Mouse (Mus musculus) urinary bladder, adult 18-20 months (tissue): ENCODE data around the gene Samd4.

ENCODE experiments used
- DNase-seq, 2 experiments: peaks; one replicate each; pipeline ENCODE4 v3.0.0; 2022; ENCODE audit warnings: low spot score in 2 of 2, mixed read lengths in 2 of 2

The Samd4 gene

DNA sequence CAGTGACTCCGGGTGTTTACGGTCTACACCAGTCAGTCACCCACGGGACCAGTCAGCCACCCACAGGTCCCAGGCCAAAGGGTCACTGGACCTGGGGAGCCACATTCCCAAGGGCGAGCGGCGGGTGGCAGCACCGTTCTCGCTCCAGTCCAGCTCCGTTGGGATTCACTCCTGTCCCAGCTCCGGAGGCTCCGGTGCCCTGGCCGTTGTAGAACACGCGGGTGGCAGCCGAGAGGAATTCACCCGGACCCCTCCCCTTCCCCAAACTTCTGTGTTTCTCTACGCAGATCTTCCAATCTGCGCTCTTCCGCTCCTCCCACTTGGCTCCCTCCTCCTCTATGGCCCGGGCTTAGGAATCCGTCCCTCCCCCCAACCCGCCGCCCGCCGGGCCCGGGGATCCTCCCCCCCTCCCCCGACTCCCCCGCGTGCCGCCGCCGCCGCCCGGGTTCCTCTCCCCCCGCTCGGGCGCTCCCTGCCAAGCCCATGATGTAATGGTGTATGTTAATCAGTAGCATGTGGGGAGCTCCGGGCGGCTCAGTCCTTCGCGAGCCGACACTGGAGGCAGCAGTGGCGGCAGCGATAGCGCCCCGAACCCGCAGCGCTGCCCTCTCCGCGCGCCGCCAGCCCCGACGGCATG lies at the start of gene Samd4:
TSS of gene Samd4 (plus strand) at position 424 of the 637 bp plus-strand sequence.
- peak; percentile 68 to 75 for DNase-seq

DNA sequence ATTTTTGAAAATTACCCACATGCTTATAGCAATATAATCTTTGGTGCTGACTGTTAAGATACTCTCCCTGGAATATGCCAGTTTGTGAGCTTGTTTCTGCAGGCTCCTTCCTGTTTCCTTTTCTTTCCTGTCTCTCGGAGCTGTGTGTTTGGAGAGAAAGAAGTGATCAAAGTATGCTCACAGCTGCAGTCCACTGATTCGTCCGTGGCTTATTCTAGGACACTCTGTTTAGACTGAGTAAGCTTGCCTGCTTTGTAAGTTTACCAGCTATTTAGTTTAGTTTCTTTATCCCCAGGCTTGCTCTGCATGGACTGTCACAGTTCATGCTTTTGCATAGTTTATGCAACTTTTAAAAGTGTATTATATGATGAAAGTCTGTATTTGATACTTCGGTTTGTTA lies 43.3 kb upstream of the Samd4 start:
- DNase-seq: no peak

DNA sequence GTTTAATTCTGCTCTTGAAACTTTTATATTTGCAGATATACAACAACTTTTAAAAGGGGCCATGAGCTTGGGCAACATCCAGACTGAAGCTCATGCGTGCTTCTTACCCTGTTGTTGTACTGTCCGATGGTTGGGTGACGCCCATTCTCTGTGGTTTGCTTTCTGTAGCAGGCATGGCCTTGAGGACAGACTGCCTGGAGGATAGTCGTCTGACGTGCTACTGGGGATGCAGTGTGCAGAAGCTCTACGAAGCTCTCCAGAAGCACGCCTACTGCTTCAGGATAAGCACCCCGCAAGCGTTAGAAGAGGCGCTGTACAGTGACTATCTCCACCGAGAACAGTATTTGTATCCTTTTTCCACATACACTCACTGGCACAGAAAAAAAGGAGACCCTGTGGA lies 36.9 kb upstream of the Samd4 start:
- DNase-seq: no peak

DNA sequence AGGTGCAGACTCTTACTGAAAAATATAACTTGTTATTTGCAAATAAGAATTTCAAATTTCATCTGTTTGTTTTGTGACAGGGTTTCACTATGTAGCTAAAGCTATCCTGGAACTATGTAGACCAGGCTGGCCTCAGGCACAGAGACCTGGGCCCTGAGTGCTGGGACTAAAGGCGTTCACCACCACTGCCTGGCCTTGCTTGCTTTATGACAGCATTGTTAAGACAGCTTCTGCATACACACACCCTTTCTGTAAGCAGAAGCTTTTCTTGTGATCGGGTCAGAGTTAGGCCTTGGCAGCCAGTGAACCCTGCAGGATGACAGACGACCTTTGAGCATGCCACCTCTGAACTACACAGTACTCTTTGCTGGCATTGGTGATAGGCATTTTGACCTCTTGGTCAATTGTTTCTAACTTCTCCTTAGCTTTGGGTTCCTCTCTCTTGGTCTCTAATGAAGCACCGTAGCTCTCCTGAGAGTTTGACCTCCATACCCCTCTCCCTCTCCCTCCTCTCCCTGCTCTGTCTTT lies 34.5 kb upstream of the Samd4 start:
- DNase-seq: no peak

DNA sequence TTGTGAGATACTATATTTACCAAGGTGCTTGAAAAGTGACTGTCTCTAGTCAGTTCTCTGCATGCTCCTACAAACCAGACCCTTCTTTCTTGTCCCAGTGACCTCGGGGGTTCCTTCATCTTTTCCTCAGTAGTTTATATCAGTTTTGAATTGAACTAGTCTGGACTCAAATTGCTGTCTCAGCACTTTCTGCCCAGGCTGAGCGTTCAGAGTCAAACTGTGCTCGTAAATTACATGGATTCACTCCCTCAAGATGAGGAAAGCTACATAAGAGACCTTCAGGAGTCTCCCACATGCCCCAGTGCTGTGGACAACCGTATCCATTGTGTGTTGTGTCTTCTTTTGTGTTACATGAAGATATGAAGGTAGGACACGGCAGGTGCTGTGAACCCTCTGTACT lies 33.9 kb upstream of the Samd4 start:
- no peak for DNase-seq

DNA sequence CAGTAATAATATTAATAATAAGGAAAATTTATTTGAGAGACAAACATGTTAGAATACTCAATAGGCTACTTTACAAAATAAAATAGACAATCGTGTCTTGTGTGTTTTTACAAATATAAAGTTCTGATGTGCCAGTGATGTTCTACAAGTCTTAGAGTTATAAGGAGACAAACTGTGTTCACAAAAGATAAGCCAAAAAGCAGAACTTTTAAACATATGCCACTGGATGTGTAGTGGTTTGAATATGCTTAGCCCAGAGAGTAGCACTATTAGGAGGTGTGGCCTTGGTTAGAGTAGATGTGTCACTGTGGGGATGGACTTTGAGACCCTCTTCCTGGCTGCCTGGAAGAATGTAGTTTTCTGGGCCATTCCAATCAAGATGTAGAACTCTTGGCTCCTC lies 32.9 kb upstream of the Samd4 start:
- DNase-seq: no peak

DNA sequence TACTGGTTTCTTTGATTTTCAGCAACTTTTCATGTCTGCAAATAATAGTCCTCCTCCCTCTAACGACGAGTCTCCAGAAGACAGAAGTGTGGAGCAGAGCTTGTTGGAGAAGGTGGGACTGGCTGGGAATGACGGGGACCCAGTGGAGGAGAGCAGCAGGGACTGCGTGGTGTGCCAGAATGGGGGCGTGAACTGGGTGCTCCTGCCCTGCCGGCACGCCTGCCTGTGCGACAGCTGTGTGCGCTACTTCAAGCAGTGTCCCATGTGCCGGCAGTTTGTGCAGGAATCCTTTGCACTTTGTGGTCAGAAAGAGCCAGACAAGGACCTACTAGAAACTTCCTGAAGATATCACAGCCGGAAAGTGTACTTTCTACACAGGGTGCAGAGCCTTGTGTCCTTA lies 29.0 kb upstream of the Samd4 start:
- no peak for DNase-seq

DNA sequence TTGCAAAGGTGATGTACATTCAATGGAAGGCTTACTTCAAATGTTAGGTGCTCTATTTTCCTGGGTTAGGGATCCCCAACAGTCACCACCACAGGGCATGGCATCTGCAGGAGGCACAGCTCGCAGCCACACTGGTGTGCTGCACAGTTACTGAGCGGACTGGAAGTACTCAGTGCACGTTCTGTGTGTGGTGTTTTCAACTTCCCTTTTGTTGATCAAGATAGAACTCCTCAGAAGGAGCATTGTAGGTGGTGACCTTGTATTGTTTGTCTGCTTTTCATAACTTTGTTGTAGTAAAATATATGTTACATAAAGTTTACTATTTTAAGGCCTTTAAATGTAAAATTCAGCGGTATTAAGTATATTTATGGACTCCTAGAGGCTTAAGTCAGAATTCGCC lies 19.7 kb upstream of the Samd4 start:
- no peak for DNase-seq

DNA sequence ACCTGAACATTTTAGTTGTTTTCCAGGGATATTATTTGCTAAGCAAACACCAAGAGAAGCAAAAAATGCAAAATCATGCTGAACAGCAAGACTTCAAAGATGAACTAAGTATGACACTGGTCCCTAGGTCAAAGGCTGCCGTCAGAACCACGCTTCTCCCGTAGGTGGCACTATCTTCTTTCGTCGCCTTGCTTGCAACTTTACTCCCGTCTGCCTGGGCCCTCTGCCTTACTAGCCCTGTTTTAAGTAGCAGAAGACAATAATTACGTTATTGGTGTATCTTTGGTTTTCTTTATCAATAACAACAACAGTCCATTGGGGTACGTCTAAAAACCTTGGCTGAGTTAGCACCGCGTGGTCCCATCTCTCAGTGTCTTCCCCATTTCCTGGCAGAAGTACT lies 1.7 kb upstream of the Samd4 start:
- DNase-seq: peak; percentile 41 to 42

DNA sequence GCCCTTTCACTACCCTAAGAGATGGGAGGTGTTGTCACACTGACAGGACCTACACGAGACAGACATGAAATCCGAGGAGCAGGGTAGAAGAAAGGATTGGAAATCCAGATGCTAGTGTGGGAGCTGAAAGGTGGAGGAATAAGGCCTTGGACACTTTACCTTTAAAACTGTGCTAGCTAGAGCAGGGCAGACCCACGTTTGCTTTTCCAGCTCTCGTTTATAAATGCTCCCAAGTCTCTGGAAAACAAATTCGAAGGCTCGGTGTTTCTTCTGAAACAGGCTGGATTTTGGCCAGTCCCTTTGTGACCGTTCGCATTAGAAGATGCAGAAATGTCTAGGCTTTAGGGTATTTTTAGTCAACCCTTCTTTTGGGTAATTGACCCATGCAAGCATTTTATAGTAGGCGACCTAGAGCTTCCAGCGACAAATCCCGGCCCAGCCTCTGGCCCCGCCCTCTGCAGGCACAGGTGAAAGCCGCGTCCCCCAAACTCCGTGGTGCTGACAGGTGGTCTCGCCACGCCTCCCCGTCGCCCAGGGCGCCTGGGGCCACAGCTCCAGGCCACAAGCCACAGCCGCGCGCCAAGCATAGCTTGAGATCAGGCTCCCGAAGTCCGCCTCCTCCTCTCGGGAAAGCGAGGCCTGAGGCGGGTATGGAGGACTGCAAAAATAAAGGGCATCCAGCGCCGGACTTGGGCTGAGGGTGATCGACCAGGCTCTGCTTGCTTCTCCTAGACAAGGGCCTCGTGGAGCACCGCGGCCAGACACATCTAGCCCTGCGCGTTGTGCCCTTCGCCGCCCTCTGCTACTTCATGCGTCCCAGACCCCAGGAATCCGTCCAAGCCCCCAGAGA lies 848 bp upstream of the Samd4 start:
- DNase-seq: no peak

DNA sequence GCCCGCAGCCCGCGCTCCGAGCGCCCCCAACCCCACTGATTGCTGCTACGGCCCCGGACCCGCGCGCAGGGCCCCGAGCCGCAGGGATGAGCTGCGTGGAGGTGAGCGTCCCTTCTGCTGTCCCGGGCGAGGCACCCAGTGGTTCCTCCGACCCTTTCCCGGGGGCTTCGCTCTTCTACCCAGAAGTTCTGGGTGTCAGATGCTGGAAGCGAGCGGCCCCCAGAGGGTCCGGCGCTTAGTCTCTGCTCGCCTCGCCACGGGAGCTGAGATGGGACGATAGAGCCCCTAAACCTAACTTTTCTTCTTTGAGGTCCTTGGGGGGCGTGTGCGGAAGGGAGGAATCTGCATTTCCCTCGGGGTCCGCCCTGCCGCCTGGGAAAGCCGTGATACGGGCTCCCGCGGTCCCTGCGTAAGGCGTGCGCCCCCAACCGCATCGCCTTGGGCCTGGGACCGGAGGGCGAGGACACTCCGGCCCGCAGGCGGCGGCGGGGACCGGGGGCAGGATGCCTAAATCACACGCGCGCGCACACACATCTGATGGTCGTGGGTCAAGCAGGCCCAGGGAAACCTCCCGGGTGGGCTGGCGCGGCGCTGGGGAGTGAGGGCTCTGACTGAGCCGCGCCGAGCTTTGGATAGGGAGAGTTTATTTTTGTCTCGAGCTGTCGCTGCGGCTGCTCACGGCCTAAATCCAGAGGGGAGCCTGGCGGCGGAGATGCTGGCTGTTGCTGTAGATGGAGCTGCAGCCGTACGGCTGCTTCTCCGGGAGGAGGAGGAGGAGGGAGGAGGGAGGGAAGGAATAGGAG lies 615 bp downstream of the Samd4 start:
- DNase-seq: peak; percentile 47 to 58

DNA sequence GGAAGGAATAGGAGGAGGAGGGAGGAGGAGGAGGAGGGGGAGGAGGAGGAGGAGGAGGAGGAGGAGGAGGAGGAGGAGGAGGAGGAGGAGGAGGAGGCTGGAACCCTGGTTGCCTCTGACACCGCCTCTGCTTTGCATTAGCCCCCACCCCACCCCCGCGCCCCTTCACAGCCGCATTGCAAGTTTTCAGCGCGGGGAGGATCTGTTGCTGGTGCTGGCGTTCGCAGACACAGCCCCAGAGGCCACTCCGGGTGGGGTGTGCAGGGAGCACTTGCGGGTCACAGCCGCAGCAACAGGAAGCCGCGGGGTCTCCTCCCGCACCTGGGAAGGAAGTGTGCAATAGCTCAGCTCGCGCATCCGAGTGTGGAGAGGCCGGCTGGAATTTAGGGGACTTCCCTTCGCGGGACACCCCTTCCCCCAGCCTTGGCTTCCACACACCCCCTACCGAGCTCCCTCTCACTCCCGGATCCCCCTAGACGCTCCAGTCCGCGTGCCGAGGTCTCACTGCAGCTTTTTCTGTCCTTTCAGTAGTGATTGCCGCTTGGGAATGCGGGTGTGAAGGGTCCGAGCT lies 1.3 kb downstream of the Samd4 start:
- DNase-seq: peak; percentile 22 to 53

DNA sequence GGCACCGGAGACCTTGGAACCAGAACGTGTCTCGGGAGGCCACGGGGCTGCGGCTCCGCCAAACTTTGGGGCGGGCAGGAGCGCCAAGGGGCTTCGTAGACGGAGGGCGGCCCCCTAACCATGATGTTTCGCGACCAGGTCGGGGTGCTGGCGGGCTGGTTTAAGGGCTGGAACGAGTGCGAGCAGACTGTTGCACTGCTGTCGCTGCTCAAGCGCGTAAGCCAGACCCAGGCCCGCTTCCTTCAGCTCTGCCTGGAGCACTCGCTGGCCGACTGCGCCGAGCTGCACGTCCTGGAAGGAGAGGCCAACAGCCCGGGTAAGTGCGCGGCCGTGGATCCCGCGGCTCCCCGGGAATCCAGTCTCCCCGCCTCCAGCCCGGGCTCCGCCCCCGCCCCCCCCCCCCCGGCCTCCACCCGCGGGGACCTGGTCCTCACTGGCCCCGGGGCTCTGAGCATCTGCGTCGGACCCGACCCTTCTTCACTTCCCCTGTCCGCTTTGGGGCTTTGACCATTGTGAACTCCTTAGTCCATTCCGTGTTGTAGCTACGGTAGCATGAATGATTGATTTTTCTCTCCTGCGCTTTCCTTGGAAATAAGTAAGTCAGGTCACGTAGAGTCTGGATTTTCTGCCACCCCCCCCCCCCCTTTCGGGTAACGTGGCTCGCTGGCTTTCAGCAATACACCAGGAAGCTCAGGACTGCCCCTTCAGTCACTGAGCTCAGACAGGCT lies 2.2 kb downstream of the Samd4 start:
- peak; percentile 39 to 55 for DNase-seq

DNA sequence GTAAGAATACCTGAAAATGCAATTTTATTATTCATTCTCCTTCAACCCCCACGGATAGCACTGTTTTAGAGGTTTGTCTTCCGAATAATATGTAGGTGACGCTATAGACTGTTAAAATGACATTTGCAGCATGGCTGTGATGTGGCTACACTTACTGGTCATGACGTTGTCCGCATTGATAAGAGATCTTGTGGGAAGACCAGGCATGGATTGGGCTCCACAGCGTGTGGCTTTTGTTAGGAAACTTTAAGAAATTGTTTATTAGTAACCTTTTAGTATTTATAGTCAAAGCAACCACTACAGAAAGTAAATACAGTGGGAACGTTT lies 2.7 kb downstream of the Samd4 start:
- DNase-seq: peak in 1 of 2 experiments; percentile 6

DNA sequence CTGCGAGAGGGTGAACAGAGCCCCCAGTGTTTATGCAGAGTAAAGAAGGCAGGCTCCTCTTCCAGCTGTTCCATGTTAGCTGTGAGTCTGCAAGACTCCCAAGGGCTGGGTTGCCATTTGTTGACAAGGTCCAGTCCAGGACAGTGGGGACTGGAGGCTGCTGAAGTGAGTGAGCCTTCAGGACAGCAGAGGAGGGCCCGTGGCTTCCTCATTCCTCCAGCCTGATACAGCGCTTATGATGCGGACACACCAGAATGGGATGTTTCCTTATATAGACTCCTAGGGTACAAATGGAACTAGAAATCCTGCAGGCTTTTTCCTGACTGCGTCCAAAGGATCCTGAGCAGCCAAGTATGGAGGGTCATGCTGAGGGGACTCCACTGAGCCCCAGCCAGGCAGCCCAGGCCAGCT lies 3.2 kb downstream of the Samd4 start:
- peak; percentile 16 to 31 for DNase-seq

DNA sequence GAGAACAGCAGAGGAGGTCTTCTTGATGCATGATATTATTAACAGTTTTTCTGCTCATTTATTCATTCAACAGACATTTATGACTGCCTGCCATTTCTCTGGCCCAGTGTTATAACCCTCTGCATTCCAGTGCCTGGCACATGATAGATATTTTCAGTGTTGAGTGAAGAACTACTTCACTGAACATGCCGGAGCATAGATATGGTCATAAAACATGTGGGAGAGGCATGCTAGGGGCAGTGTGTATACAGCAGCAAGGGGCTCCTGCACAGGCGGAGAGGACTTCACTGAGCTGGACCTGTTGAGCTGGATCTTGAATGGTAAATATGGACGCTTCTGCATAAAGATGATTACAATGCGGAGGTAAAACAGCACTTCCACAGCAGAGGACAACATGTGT lies 6.4 kb downstream of the Samd4 start:
- no peak for DNase-seq

DNA sequence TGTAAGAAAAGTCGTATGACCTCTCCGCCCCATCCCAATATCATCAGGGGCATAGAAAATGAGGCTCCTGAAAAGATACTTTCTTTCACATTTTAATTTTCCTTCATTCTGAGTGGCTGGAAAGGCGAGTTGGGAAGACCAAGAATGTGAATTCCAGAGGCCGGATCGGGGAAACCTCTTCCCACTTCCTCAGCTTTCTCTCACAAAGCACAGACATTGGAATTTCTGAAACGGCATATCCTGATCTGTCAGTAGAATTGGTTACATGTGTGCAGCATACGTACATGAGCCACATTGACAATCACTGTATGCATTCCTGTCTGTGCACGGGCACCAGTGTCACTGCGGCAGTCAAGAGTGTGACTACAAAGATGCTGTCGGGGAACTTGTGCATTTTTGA lies 11.3 kb downstream of the Samd4 start:
- DNase-seq: no peak

DNA sequence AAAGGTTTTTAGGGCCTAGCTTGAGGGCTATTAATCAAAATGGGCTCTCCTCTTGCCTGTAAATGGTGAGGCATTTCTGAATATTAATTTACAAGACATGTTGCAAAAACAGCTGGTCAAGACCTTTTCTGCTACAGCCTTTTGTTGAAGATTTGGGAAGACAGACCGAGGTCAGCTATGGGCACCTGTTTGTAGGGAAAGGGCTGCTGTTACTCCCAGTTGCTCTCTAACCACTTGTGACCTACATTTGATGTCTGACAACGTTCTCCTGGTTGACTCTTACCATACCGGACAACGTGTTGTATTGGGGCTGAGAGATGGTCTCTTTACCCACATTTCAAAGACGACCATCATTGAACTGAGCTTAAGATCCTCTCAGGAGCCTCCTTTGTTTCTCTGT lies 15.3 kb downstream of the Samd4 start:
- no peak for DNase-seq

DNA sequence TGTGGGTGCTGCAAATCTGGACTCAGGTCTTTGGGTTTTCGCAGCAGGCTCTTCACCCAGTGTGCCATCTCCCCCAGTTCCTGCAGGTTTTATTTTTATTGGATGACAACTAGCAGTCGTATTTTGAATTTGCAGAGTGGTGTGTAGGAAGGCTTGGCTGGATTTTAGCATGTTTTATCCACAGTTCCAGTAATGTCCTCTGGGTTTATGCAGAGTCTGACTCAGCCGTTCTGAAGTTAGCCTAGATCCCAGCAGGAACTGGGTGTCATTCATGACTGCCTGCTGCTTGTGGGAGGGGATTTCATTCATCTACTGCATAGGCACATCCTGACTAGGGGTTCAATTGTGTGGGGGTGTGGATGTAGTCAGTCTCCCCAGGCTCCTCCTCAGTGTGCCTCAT lies 16.0 kb downstream of the Samd4 start:
- DNase-seq: no peak

DNA sequence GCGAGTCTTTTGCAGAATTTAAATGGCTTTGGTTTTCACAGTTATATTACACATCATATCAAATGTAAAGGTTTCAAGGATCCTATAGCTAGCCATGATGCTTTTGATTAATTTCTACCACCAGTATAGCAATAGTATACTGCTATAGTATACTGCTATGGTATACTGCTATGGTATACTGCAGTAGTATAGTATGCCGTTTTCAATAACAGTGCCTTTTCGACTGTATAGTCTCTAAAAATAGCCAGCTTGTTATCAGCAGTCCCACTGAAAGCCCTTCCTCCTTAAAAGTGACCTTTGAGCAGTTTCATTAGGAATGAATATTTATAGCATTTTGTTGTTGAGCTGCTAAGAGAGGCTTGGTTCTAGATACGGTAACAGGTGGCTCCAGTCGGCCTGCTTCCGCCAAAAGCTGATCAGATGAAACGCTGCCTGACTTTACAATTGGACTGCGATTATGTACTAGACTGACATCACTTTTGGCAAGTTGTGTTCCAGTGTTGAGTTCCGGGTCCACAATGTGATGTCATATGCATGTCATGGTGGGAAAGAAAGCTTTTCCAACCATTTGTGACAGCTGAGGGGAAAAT lies 19.9 kb downstream of the Samd4 start:
- DNase-seq: no peak

DNA sequence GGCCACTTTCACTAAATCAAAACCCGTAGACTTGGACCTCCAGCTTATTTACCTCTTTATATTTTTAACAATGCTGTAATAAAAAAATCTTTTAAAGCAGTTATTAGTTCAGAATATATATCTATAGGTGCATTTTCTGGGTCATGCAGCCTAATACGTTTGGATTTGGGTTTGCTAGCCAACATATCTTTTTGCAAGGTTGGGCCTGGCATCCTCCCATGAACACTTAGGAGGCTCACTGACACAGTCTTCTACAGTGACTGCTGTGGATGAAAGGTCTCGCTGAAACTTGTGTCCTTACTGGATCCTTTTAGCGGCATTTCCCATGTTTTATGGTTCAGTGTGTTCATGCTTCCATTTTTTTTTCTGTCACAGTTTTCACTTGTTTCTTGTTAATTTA lies 21.6 kb downstream of the Samd4 start:
- no peak for DNase-seq
